Mouse (Mus musculus): Measurements from ENCODE around the gene Atp6ap2.

- TF ChIP-seq EP300 (IDR thresholded peaks at IDR 0.05; ENCODE audit: insufficient read depth, low read depth, low read length) (no peak), POLR2A (IDR thresholded peaks at IDR 0.05; ENCODE audit: insufficient read depth, low read length) (no peak)
These were observed 23.6 kb downstream of the Atp6ap2 start for GRCm38 (mm10) chrX:12611211-12611610.

Data from ES-Bruce4 (cell line).